Mouse (Mus musculus) thymus, postnatal 0 days (tissue): ENCODE results near the gene Rgs21. TPM values are rescaled to one million over a fixed set of nuclear protein-coding genes. Genes with fewer than 3 reads are reported as not detected.

Experiments used
- DNase-seq: peaks from one replicate; pipeline ENCODE4 v3.0.0-alpha.2; 2015; ENCODE audit warnings: low spot score
- polyA plus RNA-seq: library from polyadenylated mRNA; unstranded; fragments of >200 nt; fragmentation: Nextera tagmentation; extraction: Ambion mirVana; gene quantifications from 2 replicates; pipeline ENCODE4 v1.2.1, GENCODE M21; 2015

Gene Rgs21
- 0.20 and 0.21 TPM in 2 replicates for polyA plus RNA-seq

GRCm38 (mm10) chr1:144567567-144567966 lies at the start of gene Rgs21:
Gene Rgs21, minus strand, starts transcription at chr1:144567667.
- DNase-seq: no peak

DNA sequence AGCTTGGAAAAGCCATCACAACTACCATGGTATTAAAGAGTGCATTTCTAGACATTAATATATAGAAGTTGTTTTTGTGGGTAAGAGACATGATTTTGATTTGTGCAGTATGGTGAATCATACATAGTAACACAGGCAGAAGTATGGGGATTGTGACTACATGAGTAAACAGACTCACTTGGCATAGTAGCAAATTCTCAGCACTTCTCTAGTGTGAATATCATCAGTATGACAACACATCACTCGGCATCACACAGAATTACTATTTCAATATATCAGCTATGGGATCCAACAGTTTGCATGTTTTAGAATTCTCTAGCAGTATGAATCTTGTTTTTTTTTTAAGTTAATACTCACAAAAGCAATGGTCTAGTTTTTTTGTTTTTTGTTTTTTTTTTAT lies 36.6 kb upstream of the Rgs21 start:
- DNase-seq: no peak

DNA sequence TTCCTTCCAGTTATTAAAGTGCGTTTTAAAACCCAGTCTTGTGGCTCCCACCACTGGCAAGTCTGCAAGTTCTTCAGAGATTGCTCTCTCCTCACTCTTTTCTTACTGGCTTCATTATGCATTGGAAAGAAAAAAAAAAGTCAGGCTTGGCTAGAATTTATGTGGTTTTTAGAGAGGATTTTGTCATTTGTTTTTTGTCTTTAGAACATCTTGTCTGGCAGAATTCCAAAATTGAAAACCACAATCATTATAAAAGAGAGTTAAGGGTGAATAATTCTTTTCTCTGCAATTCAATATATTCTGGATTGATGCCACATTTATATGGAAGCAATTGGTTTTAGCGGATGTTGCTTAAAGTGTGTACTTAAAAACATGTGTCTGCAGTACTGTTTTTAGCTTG lies 35.5 kb upstream of the Rgs21 start:
- no peak for DNase-seq

DNA sequence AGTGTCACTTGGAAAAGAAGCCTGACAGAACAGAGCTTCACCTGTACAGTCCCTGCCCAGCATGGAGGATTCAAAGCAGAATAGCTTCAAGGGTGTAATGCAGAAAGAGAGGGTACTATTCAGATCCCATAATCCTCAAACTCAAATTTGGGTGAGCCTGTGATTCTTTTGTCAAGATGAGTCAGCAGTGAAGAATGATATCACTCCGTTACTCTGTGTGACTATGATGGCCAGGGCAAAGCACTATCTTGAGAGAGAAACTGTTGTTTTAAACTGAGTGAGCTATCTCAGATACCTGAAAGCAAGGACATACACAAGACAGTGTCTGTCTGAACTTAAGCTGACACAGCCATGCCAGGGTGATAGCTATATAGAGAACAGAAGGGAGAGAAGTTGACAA lies 11.9 kb upstream of the Rgs21 start:
- no peak for DNase-seq

DNA sequence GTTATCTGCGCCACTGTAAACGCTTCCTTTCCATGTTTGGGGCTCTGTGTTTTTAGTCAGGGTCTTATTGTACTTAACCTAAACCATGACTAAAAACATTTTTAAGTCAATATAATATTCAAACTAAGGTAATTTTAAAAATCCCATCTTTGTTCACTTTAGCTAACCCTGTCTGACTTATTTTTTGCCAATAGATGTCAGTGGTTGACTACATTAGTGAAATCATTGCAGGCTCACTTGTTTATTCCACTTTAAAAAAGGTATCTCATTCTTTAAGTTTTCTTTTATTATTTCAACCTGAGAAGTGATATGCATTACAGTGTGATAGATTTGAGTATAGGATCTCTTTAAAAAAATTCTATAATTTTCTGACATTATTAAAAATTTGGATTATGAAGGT lies 5.5 kb upstream of the Rgs21 start:
- DNase-seq: no peak

- no peak for DNase-seq
Observed at GRCm38 (mm10) chr1:144569905-144570304, 2.4 kb upstream of the Rgs21 start.

GRCm38 (mm10) chr1:144545142-144545541 lies 22.3 kb downstream of the Rgs21 start:
- no peak for DNase-seq

DNA sequence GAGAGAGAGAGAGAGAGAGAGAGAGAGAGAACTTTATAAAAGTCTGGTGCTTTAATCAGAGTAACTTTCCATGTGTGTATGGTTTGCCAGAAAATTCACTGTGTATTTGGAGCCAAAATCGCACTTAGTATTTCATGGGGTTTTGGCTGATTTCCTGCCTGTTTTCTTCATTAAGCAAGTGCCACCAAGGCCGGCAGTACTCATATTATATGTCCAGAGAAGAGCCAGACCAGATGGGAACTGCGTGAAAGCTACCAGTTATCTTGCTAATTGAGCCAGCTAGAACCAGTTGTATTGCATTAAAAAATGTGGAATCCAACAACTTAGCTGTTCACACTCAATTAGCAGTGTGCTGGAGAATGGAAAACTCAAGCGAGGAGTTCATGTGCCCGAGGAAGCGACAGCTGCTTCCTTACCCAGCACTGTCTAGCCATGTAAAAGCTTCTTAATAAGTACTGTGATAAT lies 22.9 kb downstream of the Rgs21 start:
- DNase-seq: no peak

DNA sequence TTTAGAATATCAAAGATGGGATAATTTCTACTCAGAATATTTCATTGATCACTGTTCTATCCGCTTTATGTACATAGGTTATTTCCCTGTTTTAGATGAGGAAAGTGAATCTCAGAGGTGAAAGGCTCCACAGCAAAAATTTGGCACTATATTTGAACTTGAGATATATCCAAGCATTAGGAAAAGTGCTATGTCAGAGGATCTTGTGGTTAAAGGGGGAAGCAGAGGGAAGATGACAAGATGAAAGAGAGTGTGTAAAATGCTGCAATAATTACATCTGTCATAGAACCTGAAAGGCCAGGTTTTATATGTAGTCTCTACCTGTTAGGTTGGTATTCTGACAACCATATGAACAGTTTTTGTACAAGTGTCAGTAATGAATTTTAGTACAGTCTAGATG lies 35.7 kb downstream of the Rgs21 start:
- DNase-seq: no peak

GRCm38 (mm10) chr1:144517878-144518426 lies 49.5 kb downstream of the Rgs21 start:
- no peak for DNase-seq

DNA sequence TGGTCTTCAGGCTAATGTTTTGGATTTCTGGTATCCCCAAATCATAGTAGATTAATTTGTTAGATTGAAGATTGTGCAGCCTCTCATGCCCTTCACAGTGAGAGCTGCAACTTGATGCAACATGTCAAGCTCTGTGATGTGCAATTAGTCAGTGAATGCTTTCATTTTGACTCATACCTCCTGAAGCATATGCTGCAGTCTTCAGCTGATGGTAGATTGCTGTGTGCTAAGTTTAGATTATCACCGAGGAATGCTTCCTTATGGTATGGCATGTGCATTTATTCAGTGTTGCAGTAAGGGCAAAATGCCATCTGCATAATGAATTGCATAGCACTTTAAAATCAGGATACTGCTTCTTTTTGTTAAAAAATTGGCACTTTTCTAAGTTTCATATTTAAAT lies 65.2 kb downstream of the Rgs21 start:
- DNase-seq: no peak

GRCm38 (mm10) chr1:144500423-144500822 lies 67.0 kb downstream of the Rgs21 start:
- DNase-seq: no peak

GRCm38 (mm10) chr1:144499719-144500118 lies 67.7 kb downstream of the Rgs21 start:
- DNase-seq: no peak

- DNase-seq: no peak
Observed at GRCm38 (mm10) chr1:144498725-144499124, 68.7 kb downstream of the Rgs21 start.

- DNase-seq: no peak
Observed at GRCm38 (mm10) chr1:144498051-144498450, 69.4 kb downstream of the Rgs21 start.

DNA sequence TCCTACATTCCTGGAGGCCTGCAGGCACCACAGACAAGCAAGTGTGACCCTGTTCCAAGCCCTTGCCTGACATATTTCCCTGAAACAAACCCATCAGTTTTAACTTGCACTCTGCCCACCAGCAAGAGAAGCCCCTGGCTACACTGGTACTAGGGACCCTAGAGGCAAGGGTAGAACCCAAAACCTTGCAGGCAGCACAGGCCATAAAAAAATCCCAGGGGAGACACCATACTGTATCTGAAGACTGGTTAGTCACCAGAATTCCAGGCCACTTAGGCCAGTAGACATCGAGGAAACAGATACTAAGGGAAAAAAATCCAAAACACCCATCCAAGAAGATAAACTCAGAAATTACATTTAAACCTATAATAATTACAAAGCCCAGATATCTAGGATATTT lies 74.1 kb downstream of the Rgs21 start:
- no peak for DNase-seq

- no peak for DNase-seq
Observed at GRCm38 (mm10) chr1:144488223-144488835, 79.1 kb downstream of the Rgs21 start.

Other genes starting within 250 kb of the Rgs21 start
- gene Rgs18, start 207.8 kb upstream of the Rgs21 start, polyA plus RNA-seq: 3.8 and 4.6 TPM in 2 replicates